Mouse (Mus musculus): ENCODE results near the gene Dusp18.

- TF ChIP-seq CTCF (IDR thresholded peaks at IDR 0.05; ENCODE audit: low read depth) (no peak), EP300 (IDR thresholded peaks at IDR 0.05; ENCODE audit: low read depth) (no peak)
Measured at GRCm38 (mm10) chr11:3905446-3905845, 10.4 kb downstream of the Dusp18 start.
